Mouse (Mus musculus) myocyte (in vitro differentiated cells): ENCODE results near the gene Zfp988.
"Not testable (repeated sequence)": the region's sequence is repeated elsewhere in the genome, so short reads cannot be mapped to it uniquely, and the experiment has no call there.

Experiments used
- CEBPB ChIP-seq: IDR thresholded peaks from 2 replicates; pipeline ENCODE4 v1.6.1; 2011; ENCODE audit warnings: mild to moderate bottlenecking, moderate library complexity; ENCODE audit not compliant: poor library complexity, insufficient read depth, severe bottlenecking
- E2F4 ChIP-seq: IDR thresholded peaks from one replicate; pipeline ENCODE4 v1.6.1; 2011; ENCODE audit warnings: mild to moderate bottlenecking, control low read depth, moderate library complexity; ENCODE audit not compliant: insufficient read depth
- MAX ChIP-seq: IDR thresholded peaks from one replicate; pipeline ENCODE4 v1.6.1; 2011; ENCODE audit warnings: low read depth, mild to moderate bottlenecking, control low read depth
- MYOD1 ChIP-seq, 3 experiments: IDR thresholded peaks; one replicate each; pipeline ENCODE4 v1.6.1; 2011; ENCODE audit warnings: control low read depth in 2 of 3, low read depth in 2 of 3, mild to moderate bottlenecking in 2 of 3, moderate library complexity in 1 of 3; ENCODE audit not compliant: insufficient read length in 2 of 3, control insufficient read depth in 1 of 3
- MYOG ChIP-seq, 3 experiments: IDR thresholded peaks; one replicate each; pipeline ENCODE4 v1.6.1; 2011; ENCODE audit warnings: control low read depth in 2 of 3, low read depth in 2 of 3, mild to moderate bottlenecking in 2 of 3; ENCODE audit not compliant: insufficient read length in 2 of 3, control insufficient read depth in 1 of 3, insufficient read depth in 1 of 3
- POLR2A ChIP-seq: IDR thresholded peaks from one replicate; pipeline ENCODE4 v1.6.1; 2011; ENCODE audit warnings: low read depth, mild to moderate bottlenecking, control low read depth, moderate library complexity; ENCODE audit not compliant: insufficient read length
- POLR2AphosphoS2 ChIP-seq: IDR thresholded peaks from one replicate; pipeline ENCODE4 v1.6.1; 2011; ENCODE audit warnings: low read depth, control low read depth; ENCODE audit not compliant: insufficient read length
- SRF ChIP-seq: IDR thresholded peaks from one replicate; pipeline ENCODE4 v1.6.1; 2011; ENCODE audit warnings: low read depth; ENCODE audit not compliant: control insufficient read depth, insufficient read length
- TCF12 ChIP-seq: IDR thresholded peaks from one replicate; pipeline ENCODE4 v1.6.1; 2011; ENCODE audit warnings: mild to moderate bottlenecking, control low read depth; ENCODE audit not compliant: poor library complexity, insufficient read depth, severe bottlenecking
- USF1 ChIP-seq: IDR thresholded peaks from one replicate; pipeline ENCODE4 v1.6.1; 2011; ENCODE audit warnings: low read depth, mild to moderate bottlenecking, control low read depth, moderate library complexity

GRCm38 (mm10) chr4:147347300-147347699 is 41.8 kb downstream of the Zfp988 start:
- not testable (repeated sequence) for TF ChIP-seq CEBPB; TCF12; POLR2A; MAX; E2F4; POLR2AphosphoS2; MYOD1 (IDR thresholded peaks at IDR 0.05; ENCODE audit: control insufficient read depth in 1 of 3, insufficient read length in 2 of 3, low read depth in 2 of 3); USF1; SRF; MYOG (IDR thresholded peaks at IDR 0.05; ENCODE audit: control insufficient read depth in 1 of 3, insufficient read depth in 1 of 3, insufficient read length in 2 of 3, low read depth in 2 of 3)
